Mouse (Mus musculus): ENCODE data around the gene Sidt1. TPM values are rescaled to one million over a fixed set of nuclear protein-coding genes. Genes with fewer than 3 reads are reported as not detected.

Gene Sidt1
- polyA plus RNA-seq, 1 experiment from 2014 or later, result 13.3 TPM

DNA sequence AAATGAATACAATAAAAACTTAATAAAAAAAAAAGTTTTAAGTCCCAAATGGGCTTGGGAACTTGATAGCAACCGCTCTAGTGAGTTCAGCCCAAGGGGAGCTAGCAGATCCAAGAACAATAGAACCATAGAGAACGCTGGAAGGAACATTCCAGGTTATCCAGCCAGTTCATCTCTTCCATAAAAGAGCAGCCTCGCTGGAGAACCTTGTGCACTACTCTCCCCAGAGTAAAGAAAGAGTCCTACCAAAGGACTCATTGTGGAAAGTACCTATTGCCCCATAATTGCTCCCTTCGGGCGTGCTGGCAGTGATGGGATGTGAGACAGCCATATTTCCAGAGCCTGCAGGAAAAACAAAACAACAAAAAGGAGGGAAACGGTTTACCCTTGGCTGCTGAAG is 63.4 kb downstream of the Sidt1 start:
- Histone ChIP-seq H3K4me3 (replicated peaks) (no peak overlapping the region), H3K9ac (replicated peaks) (no peak overlapping the region)
- ATAC-seq (ENCODE audit: low FRiP score), result no peak

DNA sequence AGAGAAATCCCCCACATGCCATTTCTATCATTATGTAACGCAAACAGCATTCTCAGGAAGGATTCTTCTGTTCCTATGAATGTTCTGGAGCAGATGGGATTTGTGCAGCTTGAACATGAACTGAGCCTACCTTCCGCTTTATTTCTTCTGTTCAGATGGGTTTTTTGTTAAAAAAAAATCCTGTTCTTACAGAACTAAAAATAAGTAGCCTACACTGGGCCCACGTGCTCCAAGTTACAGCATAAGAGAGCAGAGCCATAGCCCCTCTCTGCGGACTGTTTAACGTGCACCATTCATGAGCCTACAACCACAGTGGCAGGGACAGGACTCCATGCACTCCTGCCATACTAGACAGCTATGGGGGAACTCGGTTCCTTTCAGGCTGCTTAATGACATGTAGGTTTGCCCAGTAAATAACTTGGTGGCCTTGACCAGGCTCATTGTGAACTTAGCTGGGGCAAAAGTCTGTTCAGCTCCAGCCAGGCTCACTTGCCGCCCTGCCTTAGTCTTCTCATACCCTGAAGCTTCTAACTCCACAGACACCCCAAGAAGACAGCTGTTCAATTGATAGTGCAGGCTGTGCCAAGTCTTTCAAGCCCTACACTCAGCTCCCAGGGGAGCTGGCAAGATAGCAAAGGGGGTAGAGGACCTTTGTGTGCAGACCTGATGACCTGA is 64.3 kb downstream of the Sidt1 start:
- H3K4me2 ChIP-seq, result no peak overlapping the region
- ATAC-seq (ENCODE audit: low FRiP score), result no peak
- H3K36me3 ChIP-seq, result no peaks in the 10 kb centered on the region
- no peak overlapping the region for H3K27ac ChIP-seq (replicated peaks)
- H3K9ac ChIP-seq (replicated peaks), result no peak overlapping the region
- H3K4me1 ChIP-seq, result no peaks in the 10 kb centered on the region
- no peak overlapping the region for H3K4me3 ChIP-seq (replicated peaks)
- 86% methylated on average over 7 of the region's 7 CpGs for WGBS
- H3K27me3 ChIP-seq (replicated peaks), result no peaks in the 10 kb centered on the region
- H3K9me3 ChIP-seq (replicated peaks), result no peaks in the 10 kb centered on the region

More for the DNA sequence above, 63.4 kb downstream of the Sidt1 start:
- Histone ChIP-seq H3K27me3 (replicated peaks) (no peaks in the 10 kb centered on the region), H3K27ac (replicated peaks) (no peak overlapping the region), H3K4me2 (no peak overlapping the region), H3K4me1 (no peaks in the 10 kb centered on the region), H3K9me3 (replicated peaks) (no peaks in the 10 kb centered on the region), H3K36me3 (no peaks in the 10 kb centered on the region)
- WGBS, result 56% methylated on average over 6 of the region's 6 CpGs

DNA sequence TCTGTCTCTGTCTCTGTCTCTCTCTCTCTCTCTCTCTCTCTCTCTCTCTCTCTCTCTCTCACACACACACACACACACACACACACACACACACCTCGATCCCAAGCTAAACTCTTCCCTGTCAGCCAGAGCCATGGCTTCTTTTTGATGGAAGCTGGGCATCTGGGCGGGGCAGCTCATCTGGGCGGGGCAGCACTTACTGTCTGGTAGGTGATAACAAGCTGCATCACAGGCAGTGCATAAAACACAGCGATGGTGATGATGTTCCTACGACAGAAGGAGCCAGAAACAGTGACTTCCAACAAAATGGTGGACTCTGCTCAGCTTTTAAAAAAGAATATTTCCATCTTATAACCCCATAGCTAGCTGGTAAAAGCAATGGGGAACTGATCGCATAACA is 67.4 kb downstream of the Sidt1 start:
- Histone ChIP-seq H3K36me3 (no peaks in the 10 kb centered on the region), H3K27ac (replicated peaks) (no peak overlapping the region), H3K4me2 (no peak overlapping the region), H3K4me1 (no peaks in the 10 kb centered on the region), H3K4me3 (replicated peaks) (no peak overlapping the region), H3K9ac (replicated peaks) (no peak overlapping the region), H3K9me3 (replicated peaks) (no peaks in the 10 kb centered on the region), H3K27me3 (replicated peaks) (no peaks in the 10 kb centered on the region)
- ATAC-seq (ENCODE audit: low FRiP score), result no peak
- 87% methylated on average over 6 of the region's 6 CpGs for WGBS

DNA sequence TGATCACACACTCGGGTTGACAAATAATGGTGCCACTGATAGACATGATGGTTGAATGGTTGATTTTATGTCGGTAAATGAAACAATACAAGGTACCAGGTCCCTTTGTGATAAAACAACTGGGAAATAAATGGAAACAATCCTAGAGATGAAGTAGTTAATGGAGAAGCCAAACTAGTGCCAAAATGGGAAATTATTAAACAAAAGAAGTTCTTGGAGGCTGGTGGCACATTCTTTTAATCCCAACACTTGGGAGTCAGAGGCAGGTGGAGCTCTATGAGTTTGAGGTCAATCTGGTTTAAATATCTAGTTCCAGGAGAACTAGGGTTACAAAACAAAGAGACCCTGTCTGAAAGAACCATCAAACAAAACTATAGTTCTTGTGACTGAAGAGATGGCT is 68.1 kb downstream of the Sidt1 start:
- no peaks in the 10 kb centered on the region for H3K4me1 ChIP-seq
- H3K27ac ChIP-seq (replicated peaks), result no peak overlapping the region
- no peak overlapping the region for H3K4me3 ChIP-seq (replicated peaks)
- H3K4me2 ChIP-seq, result no peak overlapping the region
- H3K27me3 ChIP-seq (replicated peaks), result no peaks in the 10 kb centered on the region
- no peak for ATAC-seq (ENCODE audit: low FRiP score)
- no peaks in the 10 kb centered on the region for H3K9me3 ChIP-seq (replicated peaks)
- no peak overlapping the region for H3K9ac ChIP-seq (replicated peaks)
- no peaks in the 10 kb centered on the region for H3K36me3 ChIP-seq
- WGBS, result 59% methylated on average over 2 of the region's 2 CpGs

DNA sequence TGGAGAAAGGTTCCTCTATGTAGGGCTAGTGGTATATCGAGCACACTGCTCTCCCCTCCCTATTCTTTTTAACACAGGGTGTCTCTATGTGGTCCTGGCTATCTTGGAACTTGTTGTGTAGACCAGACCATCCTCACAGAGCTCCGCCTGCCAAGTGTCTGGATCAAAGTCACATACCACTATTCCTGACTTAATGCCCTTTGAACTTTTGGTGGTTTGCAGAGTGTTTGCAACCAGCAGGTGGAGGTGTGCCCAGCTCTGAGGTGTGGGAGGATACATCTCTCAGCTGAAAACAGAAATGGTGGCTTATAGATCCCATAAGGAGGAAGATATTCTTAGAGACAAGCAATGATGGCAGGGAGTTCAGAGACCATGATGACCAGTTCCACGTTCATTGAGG is 75.5 kb downstream of the Sidt1 start:
- Histone ChIP-seq H3K4me3 (replicated peaks) (no peak overlapping the region), H3K27me3 (replicated peaks) (no peaks in the 10 kb centered on the region), H3K27ac (replicated peaks) (no peak overlapping the region)

DNA sequence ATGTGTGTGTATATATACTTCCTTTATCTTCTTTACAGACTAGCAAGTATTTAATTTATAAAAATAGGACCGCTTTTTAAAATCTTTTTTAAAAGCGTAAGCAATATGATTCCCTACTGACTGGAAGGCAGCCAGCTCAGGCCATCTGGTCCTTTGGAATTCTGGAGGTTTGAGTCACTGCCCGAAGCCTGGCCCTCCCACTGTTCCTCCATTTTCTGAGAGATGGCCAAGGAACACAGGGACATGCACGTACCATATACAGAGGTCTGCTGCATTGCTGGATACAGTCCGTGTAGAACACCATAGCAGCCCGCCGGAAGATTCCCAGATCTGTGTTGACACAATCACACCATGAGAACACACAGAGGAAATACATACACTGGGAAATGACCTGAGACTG is 78.3 kb downstream of the Sidt1 start:
- no peak overlapping the region for H3K9ac ChIP-seq (replicated peaks)
- no peaks in the 10 kb centered on the region for H3K9me3 ChIP-seq (replicated peaks)
- H3K4me3 ChIP-seq (replicated peaks), result no peak overlapping the region
- WGBS, result 81% methylated on average over 7 of the region's 7 CpGs
- H3K36me3 ChIP-seq, result no peaks in the 10 kb centered on the region
- no peak overlapping the region for H3K4me2 ChIP-seq
- H3K27me3 ChIP-seq (replicated peaks), result no peaks in the 10 kb centered on the region
- H3K4me1 ChIP-seq, result no peaks in the 10 kb centered on the region
- ATAC-seq (ENCODE audit: low FRiP score), result no peak
- H3K27ac ChIP-seq (replicated peaks), result no peak overlapping the region

More for the DNA sequence above, 75.5 kb downstream of the Sidt1 start:
- Histone ChIP-seq H3K9ac (replicated peaks) (no peak overlapping the region), H3K4me1 (no peaks in the 10 kb centered on the region), H3K4me2 (no peak overlapping the region), H3K36me3 (no peaks in the 10 kb centered on the region), H3K9me3 (replicated peaks) (no peaks in the 10 kb centered on the region)
- ATAC-seq (ENCODE audit: low FRiP score), result no peak
- 89% methylated on average over 3 of the region's 3 CpGs for WGBS

DNA sequence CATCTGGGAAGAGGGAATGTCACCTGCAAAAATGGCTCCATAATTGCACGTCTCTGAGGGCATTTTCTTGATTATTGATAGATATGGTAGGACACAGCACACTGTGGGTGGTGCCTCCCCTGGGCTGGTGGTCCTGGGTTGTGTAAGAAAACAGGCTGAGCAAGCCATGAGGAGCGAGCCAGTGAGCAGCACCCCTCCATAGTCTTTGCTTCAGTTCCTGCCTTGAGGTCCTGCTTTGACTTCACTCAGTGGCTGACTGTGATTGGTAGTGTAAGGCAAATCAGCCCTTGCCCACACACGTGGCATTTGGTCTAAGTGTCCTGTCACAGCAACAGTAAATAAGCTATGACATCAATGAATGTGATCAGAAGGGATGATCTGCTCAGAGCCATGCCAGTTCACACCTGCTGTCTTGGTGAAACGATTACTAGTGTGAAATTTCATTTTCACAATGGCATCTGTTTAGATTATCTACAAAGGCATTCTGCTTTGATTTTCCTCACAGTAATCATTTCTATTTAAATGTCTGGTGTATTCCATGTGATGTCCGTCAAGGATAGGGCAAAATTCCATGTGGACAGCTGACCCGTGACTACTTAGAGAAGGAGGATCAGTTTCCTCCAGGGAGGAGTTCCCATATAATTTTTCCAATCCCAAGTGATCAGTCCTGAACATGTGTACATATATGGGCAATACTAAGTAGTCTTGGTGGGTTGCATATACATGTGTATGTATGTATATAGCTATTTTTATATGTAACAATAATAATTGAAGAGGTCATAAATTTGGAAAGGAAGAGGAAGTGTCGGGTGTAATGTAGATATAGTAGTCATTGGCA is 79.0 kb downstream of the Sidt1 start:
- Histone ChIP-seq H3K27me3 (replicated peaks) (no peaks in the 10 kb centered on the region), H3K9me3 (replicated peaks) (no peaks in the 10 kb centered on the region), H3K4me3 (replicated peaks) (no peak overlapping the region), H3K4me2 (no peak overlapping the region), H3K4me1 (no peaks in the 10 kb centered on the region), H3K9ac (replicated peaks) (no peak overlapping the region), H3K36me3 (no peaks in the 10 kb centered on the region), H3K27ac (replicated peaks) (no peak overlapping the region)
- ATAC-seq (ENCODE audit: low FRiP score), result no peak
- 79% methylated on average over 7 of the region's 7 CpGs for WGBS

DNA sequence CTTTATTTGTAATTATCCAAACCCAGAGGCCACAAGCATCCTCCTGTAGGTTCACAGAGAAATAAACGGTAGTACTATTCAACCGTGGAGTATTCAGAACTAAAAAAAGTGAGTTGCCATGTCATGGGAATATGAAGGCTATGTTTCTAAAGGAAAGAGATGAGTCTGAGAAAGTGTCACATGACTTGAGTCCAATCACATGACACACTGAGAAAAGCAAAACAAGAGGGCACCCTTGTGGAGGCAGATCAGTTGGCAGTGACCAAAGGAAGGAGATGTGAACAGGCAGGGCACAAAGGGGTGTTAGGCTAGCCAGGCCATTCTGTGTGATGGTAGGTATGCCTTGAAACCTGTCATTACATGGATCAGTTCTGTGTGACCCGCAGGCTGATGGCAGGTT is 80.3 kb downstream of the Sidt1 start:
- H3K27ac ChIP-seq (replicated peaks), result no peak overlapping the region
- no peak for ATAC-seq (ENCODE audit: low FRiP score)
- no peaks in the 10 kb centered on the region for H3K9me3 ChIP-seq (replicated peaks)
- H3K27me3 ChIP-seq (replicated peaks), result no peaks in the 10 kb centered on the region
- H3K36me3 ChIP-seq, result no peaks in the 10 kb centered on the region
- no peak overlapping the region for H3K4me2 ChIP-seq
- no peak overlapping the region for H3K9ac ChIP-seq (replicated peaks)
- no peaks in the 10 kb centered on the region for H3K4me1 ChIP-seq
- H3K4me3 ChIP-seq (replicated peaks), result no peak overlapping the region
- 91% methylated on average over 3 of the region's 3 CpGs for WGBS

DNA sequence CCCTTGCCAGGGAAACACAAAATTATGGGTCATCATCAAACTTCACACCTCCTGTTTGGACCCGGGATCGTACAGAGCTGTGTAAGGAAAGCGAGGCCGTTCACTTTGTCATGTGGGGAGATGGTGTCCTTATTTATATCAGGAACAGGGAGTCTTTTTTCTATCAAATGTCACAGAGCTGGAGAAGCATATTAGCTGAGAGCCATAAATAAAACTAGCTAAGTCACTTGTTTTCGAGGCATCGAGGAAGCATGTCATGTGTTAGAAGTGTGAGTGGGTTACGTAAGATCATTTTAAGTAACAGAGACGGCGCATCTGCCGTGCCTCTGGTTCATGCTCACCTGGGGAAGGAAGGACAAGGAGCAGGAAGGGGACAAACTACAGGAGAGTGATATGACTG is 83.0 kb downstream of the Sidt1 start:
- no peak overlapping the region for H3K27ac ChIP-seq (replicated peaks)
- no peak overlapping the region for H3K4me3 ChIP-seq (replicated peaks)
- H3K27me3 ChIP-seq (replicated peaks), result no peaks in the 10 kb centered on the region
- H3K4me2 ChIP-seq, result no peak overlapping the region
- no peak overlapping the region for H3K9ac ChIP-seq (replicated peaks)
- WGBS, result 93% methylated on average over 10 of the region's 10 CpGs
- ATAC-seq (ENCODE audit: low FRiP score), result no peak
- H3K4me1 ChIP-seq, result no peaks in the 10 kb centered on the region
- H3K9me3 ChIP-seq (replicated peaks), result no peaks in the 10 kb centered on the region
- H3K36me3 ChIP-seq, result no peaks in the 10 kb centered on the region

DNA sequence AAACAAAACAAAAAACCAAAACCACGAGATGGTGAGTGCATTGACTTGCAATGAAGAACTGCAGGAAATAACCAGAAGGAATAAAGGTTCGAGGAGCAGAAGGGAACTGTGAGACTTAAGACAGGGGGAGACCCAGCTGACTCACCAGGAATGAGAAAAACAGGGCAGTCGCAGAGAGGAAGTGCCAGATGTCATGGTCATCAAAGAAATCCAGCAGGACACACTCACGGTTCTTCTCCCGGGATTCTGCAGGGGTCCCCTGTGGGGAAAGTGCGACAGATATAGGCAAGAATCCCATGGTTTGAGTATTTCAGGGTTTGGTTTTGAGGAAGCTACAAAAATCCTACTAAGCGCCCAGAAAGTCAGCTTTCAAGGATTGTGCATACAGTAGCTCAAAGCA is 89.7 kb downstream of the Sidt1 start:
- no peaks in the 10 kb centered on the region for H3K36me3 ChIP-seq
- no peak overlapping the region for H3K27ac ChIP-seq (replicated peaks)
- H3K27me3 ChIP-seq (replicated peaks), result no peaks in the 10 kb centered on the region
- no peaks in the 10 kb centered on the region for H3K4me1 ChIP-seq
- ATAC-seq (ENCODE audit: low FRiP score), result no peak
- H3K4me2 ChIP-seq, result no peak overlapping the region
- H3K9me3 ChIP-seq (replicated peaks), result no peaks in the 10 kb centered on the region
- H3K9ac ChIP-seq (replicated peaks), result no peak overlapping the region
- H3K4me3 ChIP-seq (replicated peaks), result no peak overlapping the region
- 77% methylated on average over 7 of the region's 7 CpGs for WGBS

DNA sequence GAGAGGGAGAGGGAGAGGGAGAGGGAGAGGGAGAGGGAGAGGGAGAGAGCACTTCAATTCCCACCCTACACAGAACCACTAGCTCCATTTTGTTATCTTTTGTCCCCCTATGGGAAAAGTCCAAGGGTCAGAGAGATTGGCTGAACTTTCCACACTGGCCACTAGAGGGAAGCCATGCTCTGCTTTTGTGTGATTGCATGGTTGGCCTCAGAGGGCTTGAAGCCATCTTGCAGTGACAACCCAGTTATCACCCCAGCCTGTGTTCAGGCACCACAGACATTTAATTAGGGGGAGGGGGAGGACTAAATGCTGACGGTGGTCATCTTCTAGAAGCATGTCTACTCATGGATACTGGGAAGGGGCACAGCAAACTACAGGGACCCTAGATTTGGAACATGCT is 90.4 kb downstream of the Sidt1 start:
- WGBS, result 3% methylated on average over 1 of the region's 1 CpGs
- no peaks in the 10 kb centered on the region for H3K27me3 ChIP-seq (replicated peaks)
- no peak overlapping the region for H3K27ac ChIP-seq (replicated peaks)
- H3K4me2 ChIP-seq, result no peak overlapping the region
- H3K4me3 ChIP-seq (replicated peaks), result no peak overlapping the region
- H3K9me3 ChIP-seq (replicated peaks), result no peaks in the 10 kb centered on the region
- peak; percentile 55; the same call in 1 of the 2 replicates for ATAC-seq (ENCODE audit: low FRiP score)
- no peaks in the 10 kb centered on the region for H3K36me3 ChIP-seq
- H3K4me1 ChIP-seq, result no peaks in the 10 kb centered on the region
- H3K9ac ChIP-seq (replicated peaks), result no peak overlapping the region

DNA sequence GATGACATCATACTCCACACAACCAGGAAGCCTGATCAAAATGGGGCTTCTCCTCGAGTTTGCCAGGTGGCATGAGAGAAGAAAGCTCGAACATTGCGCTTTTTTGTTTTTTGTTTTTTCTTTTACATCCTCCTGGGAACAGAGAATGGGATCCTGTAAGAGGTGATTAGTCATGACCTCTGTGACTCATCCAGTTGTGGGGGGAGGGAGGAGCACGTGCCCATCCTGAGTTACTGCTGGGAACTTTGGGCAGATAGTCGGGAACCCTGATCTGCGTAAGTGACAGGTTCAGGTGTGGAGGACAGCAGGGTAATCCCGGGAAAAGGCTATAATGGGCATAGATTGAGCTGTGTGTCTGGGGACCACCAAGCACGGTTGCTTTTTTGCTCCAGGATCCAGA is 92.6 kb downstream of the Sidt1 start:
- 78% methylated on average over 8 of the region's 8 CpGs for WGBS
- H3K9me3 ChIP-seq (replicated peaks), result no peaks in the 10 kb centered on the region
- H3K36me3 ChIP-seq, result no peaks in the 10 kb centered on the region
- no peaks in the 10 kb centered on the region for H3K4me1 ChIP-seq
- no peak overlapping the region for H3K9ac ChIP-seq (replicated peaks)
- no peak overlapping the region for H3K4me3 ChIP-seq (replicated peaks)
- ATAC-seq (ENCODE audit: low FRiP score), result no peak
- H3K4me2 ChIP-seq, result no peak overlapping the region
- H3K27me3 ChIP-seq (replicated peaks), result no peaks in the 10 kb centered on the region
- H3K27ac ChIP-seq (replicated peaks), result no peak overlapping the region

Data from neural tube, embryonic 15.5 days (tissue).